Mouse (Mus musculus): ENCODE measurements at regions not wholly inside any gene's neighbourhood (a gene's known extent, or its start where the extent isn't known, plus 50 kb on each side); places are given as distances from the start of the nearest gene placed in this dataset.
"Not testable (repeated sequence)": the region's sequence is repeated elsewhere in the genome, so short reads cannot be mapped to it uniquely, and the experiment has no call there.

DNA sequence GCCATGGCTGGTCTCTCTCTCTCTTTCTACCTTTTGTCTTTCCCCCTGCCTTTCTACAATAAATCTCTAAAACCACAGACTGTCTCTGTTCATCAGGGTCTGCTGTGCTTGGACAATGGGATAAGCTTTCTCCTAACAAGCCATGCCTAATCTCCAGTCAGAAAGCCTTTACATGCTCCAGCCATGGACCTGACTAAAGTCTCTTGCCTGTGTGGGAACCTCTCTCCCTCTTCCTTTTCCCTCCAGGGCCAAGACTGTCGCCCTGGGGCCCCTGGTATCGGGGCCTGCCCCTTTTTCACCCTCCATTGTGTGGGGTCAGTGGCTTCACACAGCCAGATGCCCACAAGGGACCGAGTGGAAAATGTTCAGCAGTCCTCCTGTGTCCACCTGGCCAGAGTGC, 1151.3 kb upstream of the Prmt6 start:
- TF ChIP-seq CTCF (IDR thresholded peaks at IDR 0.05; ENCODE audit: low read depth), result no peak
- 40% methylated on average over 3 of the region's 3 CpGs for WGBS
- no peak for ATAC-seq (replicated peaks; ENCODE audit: low FRiP score, low read depth)

DNA sequence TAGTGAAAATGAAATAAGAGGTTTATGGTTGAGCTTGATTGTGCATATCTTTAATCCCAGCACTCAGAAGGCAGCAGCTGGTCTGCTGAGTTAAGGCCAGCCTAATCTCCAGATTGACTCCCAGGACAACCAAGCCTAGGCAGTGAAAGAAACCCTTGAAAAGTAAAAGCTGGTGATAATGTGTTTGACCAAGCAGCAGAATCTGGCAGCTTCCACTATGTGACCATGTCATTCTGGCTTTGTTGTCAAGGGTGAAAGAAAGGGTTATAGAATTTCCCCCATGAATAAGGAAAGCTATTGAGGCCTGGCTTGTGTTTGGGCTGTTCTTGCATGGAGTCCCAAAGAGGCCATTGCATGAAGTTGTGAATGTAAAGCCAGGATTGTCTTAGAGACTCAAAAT, 1142.3 kb upstream of the Prmt6 start:
- Histone ChIP-seq H3K9ac (ENCODE audit: low read depth, low read length) (no peak overlapping the region), H3K4me2 (ENCODE audit: low read length) (no peak overlapping the region), H3K36me3 (ENCODE audit: insufficient read depth, low read length) (no peaks in the 10 kb centered on the region), H3K4me1 (replicated peaks; ENCODE audit: insufficient read depth, low read length) (no peaks in the 10 kb centered on the region), H3K27me3 (ENCODE audit: insufficient read depth, low read length) (no peaks in the 10 kb centered on the region), H3K27ac (no peak overlapping the region), H3K9me3 (replicated peaks; ENCODE audit: low read length) (no peaks in the 10 kb centered on the region), H3K4me3 (replicated peaks; ENCODE audit: low read depth, low read length) (no peak overlapping the region)
- no peak for ATAC-seq (replicated peaks; ENCODE audit: low FRiP score, low read depth)
- no peak for DNase-seq (ENCODE audit: low spot score)
- no peak for TF ChIP-seq CTCF (IDR thresholded peaks at IDR 0.05; ENCODE audit: low read depth)

More for the DNA sequence above, 1151.3 kb upstream of the Prmt6 start:
- Histone ChIP-seq H3K9ac (ENCODE audit: low read depth, low read length) (no peak overlapping the region), H3K4me3 (replicated peaks; ENCODE audit: low read depth, low read length) (no peak overlapping the region), H3K4me1 (replicated peaks; ENCODE audit: insufficient read depth, low read length) (no peaks in the 10 kb centered on the region), H3K27me3 (ENCODE audit: insufficient read depth, low read length) (no peaks in the 10 kb centered on the region), H3K36me3 (ENCODE audit: insufficient read depth, low read length) (no peaks in the 10 kb centered on the region), H3K9me3 (replicated peaks; ENCODE audit: low read length) (no peaks in the 10 kb centered on the region), H3K27ac (no peak overlapping the region), H3K4me2 (ENCODE audit: low read length) (no peak overlapping the region)
- no peak for DNase-seq (ENCODE audit: low spot score)

DNA sequence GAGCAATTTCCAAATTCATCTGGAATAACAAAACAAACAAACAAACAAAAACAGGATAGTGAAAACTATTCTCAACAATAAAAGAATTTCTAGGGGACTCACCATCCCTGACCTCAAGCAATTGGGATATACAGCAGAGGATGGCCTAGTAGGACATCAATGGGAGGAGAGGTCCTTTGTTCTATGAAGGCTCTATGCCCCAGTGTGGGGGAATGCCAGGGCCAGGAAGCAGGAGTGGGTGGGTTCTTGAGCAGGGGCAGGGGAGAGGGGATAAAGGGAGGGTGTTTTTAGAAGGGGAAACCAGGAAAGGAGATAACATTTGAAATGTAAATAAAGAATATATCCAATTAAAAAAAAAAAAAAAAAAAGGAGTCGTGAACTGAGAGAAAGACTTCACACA, 1141.9 kb upstream of the Prmt6 start:
- not testable (repeated sequence) for H3K9ac ChIP-seq (ENCODE audit: low read depth, low read length); H3K9me3 ChIP-seq (replicated peaks; ENCODE audit: low read length); H3K27ac ChIP-seq; H3K4me1 ChIP-seq (replicated peaks; ENCODE audit: insufficient read depth, low read length); ATAC-seq (replicated peaks; ENCODE audit: low FRiP score, low read depth); H3K4me3 ChIP-seq (replicated peaks; ENCODE audit: low read depth, low read length); H3K27me3 ChIP-seq (ENCODE audit: insufficient read depth, low read length); H3K4me2 ChIP-seq (ENCODE audit: low read length); DNase-seq (ENCODE audit: low spot score); H3K36me3 ChIP-seq (ENCODE audit: insufficient read depth, low read length)
- WGBS, result 58% methylated on average over 1 of the region's 1 CpGs

DNA sequence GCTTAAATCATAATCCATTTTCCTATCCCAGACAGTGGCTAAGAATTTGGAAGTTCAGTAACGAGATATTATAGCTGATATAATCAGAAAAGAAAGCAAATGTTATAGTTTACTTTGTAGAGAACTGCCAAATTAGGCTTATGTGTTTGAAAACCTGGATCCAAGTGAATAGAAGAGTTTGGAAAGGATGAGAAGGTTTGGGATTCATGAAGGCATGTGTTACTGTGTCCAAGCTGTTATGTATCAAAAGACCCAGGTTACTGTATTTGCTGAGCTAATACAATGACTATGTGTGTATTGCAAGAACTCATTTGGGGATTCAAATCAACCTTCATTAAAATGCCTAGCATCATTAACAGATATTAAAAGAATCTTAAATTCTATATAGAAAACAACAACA, 1135.9 kb upstream of the Prmt6 start:
- Histone ChIP-seq H3K27me3 (ENCODE audit: insufficient read depth, low read length) (no peaks in the 10 kb centered on the region), H3K9me3 (replicated peaks; ENCODE audit: low read length) (no peaks in the 10 kb centered on the region), H3K4me3 (replicated peaks; ENCODE audit: low read depth, low read length) (no peak overlapping the region), H3K4me2 (ENCODE audit: low read length) (no peak overlapping the region), H3K4me1 (replicated peaks; ENCODE audit: insufficient read depth, low read length) (no peaks in the 10 kb centered on the region), H3K9ac (ENCODE audit: low read depth, low read length) (no peak overlapping the region), H3K36me3 (ENCODE audit: insufficient read depth, low read length) (no peaks in the 10 kb centered on the region), H3K27ac (no peak overlapping the region)
- 73% methylated on average over 1 of the region's 1 CpGs for WGBS
- no peak for TF ChIP-seq CTCF (IDR thresholded peaks at IDR 0.05; ENCODE audit: low read depth)
- ATAC-seq (replicated peaks; ENCODE audit: low FRiP score, low read depth) (no peak), DNase-seq (ENCODE audit: low spot score) (no peak)

DNA sequence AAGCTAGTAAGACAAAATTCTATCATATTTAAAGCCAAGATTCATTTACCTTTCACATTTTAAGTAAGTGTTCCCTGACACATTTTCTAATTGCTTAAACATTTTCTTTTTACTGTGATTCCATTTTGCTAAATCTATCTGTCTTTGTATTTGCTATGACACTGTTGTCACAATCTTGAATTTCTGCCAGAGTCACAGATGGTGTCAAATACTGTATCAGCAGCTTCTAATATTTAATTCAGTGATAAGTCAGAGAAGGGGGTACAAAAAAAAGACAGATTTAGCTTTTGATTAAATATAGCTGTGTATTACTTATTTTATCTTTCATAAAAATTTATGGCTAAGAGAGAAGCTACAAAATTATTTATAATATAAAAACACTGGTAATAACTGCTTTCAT, 1135.5 kb upstream of the Prmt6 start:
- no peak for TF ChIP-seq CTCF (IDR thresholded peaks at IDR 0.05; ENCODE audit: low read depth)
- H3K9me3 ChIP-seq (replicated peaks; ENCODE audit: low read length), result no peaks in the 10 kb centered on the region
- H3K9ac ChIP-seq (ENCODE audit: low read depth, low read length), result no peak overlapping the region
- no peak overlapping the region for H3K4me3 ChIP-seq (replicated peaks; ENCODE audit: low read depth, low read length)
- DNase-seq (ENCODE audit: low spot score) (no peak), ATAC-seq (replicated peaks; ENCODE audit: low FRiP score, low read depth) (no peak)
- no peak overlapping the region for H3K4me2 ChIP-seq (ENCODE audit: low read length)
- no peaks in the 10 kb centered on the region for H3K4me1 ChIP-seq (replicated peaks; ENCODE audit: insufficient read depth, low read length)
- no peaks in the 10 kb centered on the region for H3K36me3 ChIP-seq (ENCODE audit: insufficient read depth, low read length)
- H3K27me3 ChIP-seq (ENCODE audit: insufficient read depth, low read length), result no peaks in the 10 kb centered on the region
- no peak overlapping the region for H3K27ac ChIP-seq

DNA sequence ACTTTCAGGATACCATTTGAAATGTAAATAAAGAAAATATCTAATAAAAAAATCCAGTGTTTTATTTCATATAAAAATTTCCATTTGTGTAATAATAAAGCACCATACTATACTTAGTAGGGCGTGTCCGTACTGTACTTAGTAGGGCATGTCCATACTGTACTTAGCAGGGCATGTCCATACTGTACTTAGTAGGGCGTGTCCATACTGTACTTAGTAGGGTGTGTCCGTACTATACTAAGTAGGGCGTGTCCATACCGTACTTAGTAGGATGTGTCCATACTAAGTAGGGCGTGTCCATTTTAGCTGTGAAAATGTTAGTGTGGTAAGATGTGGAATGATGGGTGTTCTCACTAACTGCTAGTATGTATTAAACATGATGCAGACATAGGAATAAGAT, 1134.8 kb upstream of the Prmt6 start:
- ATAC-seq (replicated peaks; ENCODE audit: low FRiP score, low read depth), result 0 out of 2 replicates have a peak, but pooled peaks have one; percentile 25
- H3K36me3 ChIP-seq (ENCODE audit: insufficient read depth, low read length), result no peaks in the 10 kb centered on the region
- DNase-seq (ENCODE audit: low spot score), result no peak
- H3K27ac ChIP-seq, result no peak overlapping the region
- H3K27me3 ChIP-seq (ENCODE audit: insufficient read depth, low read length), result no peaks in the 10 kb centered on the region
- no peaks in the 10 kb centered on the region for H3K4me1 ChIP-seq (replicated peaks; ENCODE audit: insufficient read depth, low read length)
- no peak for TF ChIP-seq CTCF (IDR thresholded peaks at IDR 0.05; ENCODE audit: low read depth)
- no peak overlapping the region for H3K4me3 ChIP-seq (replicated peaks; ENCODE audit: low read depth, low read length)
- WGBS, result 97% methylated on average over 7 of the region's 7 CpGs
- no peaks in the 10 kb centered on the region for H3K9me3 ChIP-seq (replicated peaks; ENCODE audit: low read length)
- H3K9ac ChIP-seq (ENCODE audit: low read depth, low read length), result no peak overlapping the region
- H3K4me2 ChIP-seq (ENCODE audit: low read length), result no peak overlapping the region

- ATAC-seq (replicated peaks; ENCODE audit: low FRiP score, low read depth), result no peak
- no peak for DNase-seq (ENCODE audit: low spot score)
- Histone ChIP-seq H3K4me2 (ENCODE audit: low read length) (no peak overlapping the region), H3K9me3 (replicated peaks; ENCODE audit: low read length) (no peaks in the 10 kb centered on the region), H3K4me1 (replicated peaks; ENCODE audit: insufficient read depth, low read length) (no peaks in the 10 kb centered on the region), H3K27me3 (ENCODE audit: insufficient read depth, low read length) (no peaks in the 10 kb centered on the region), H3K36me3 (ENCODE audit: insufficient read depth, low read length) (no peaks in the 10 kb centered on the region), H3K27ac (no peak overlapping the region), H3K9ac (ENCODE audit: low read depth, low read length) (no peak overlapping the region), H3K4me3 (replicated peaks; ENCODE audit: low read depth, low read length) (no peak overlapping the region)
- WGBS, result 70% methylated on average over 1 of the region's 1 CpGs
- TF ChIP-seq CTCF (IDR thresholded peaks at IDR 0.05; ENCODE audit: low read depth), result no peak
These were observed 1120.5 kb upstream of the Prmt6 start for GRCm38 (mm10) chr3:111371259-111371658.

Measured in kidney, postnatal 0 days (tissue).